Mouse (Mus musculus): ENCODE measurements around the gene Slc1a2. TPM values are rescaled to one million over a fixed set of nuclear protein-coding genes. Genes with fewer than 3 reads are reported as not detected.

Gene Slc1a2
- total RNA-seq, 2 experiments from 2014 or later = 1,823 to 2,031 TPM

DNA sequence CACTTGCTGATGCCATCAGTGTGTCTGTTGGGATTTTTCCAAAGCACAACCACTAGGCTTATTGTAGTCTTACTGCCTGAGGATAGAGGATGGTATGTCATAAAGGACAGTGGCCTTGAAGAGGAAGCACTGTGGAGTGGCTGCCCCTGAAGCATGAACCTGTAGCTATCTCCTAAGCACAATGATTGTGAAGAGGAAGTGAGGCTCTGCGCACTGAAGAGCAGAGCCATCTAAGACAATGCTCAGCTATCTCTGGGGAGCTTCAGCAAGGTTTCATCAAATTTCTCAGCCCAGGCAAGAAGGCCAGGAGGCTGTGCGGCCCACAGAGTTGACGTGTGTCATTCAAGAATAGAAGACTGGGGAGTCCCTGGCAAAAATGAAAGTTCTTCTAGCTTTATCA, 136.6 kb downstream of the Slc1a2 start:
- intact Hi-C loops (cut with DNase I) = no loop called here
- no peak for DNase-seq (ENCODE audit: low spot score in 2 of 2)

DNA sequence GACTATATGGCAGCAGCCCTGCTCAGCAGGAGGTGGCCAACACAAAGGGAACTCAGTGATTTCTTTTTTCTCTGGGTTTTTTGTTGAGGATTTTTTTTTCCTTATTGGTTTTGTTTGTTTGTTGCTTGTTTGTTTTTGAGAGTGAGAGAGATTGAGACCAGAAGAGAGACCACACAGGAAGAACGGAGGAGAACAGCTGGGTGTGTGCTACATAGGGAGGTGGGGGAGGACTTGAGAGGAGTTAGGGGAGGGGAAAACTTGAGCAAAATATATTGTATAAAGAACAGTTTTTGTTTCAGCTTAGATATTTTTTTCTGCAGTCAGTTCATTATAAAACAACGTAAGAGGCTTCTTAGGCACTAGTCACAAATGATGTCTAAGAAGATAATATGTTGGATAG, 139.7 kb downstream of the Slc1a2 start:
- intact Hi-C loops (cut with DNase I) = no loop called here
- DNase-seq (ENCODE audit: low spot score in 2 of 2) = no peak

DNA sequence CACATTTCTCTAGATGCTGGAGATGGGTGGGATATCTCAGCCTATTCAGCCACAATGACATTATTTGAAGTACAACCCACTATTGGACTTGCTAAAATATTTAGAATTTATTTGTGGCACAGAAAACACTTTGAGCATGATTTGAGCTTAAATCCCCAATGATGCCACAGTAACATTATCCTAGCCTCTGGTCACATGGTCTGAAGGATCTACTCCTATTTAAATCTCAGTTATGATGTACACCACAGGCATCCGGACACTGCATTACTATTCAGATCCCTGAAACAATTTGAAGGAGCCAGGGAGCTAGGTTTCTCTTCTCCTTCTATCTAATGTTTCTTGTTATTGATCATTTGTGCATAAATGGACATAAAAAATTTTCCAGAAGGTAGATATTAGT, 143.4 kb downstream of the Slc1a2 start:
- intact Hi-C loops (cut with DNase I) = loop anchor here (5.0 to 10.0 kb wide), 2 partner anchors 270 to 543 kb away; partner anchors contain the start of genes Apip and Pdhx
- no peak for DNase-seq (ENCODE audit: low spot score in 2 of 2)

DNA sequence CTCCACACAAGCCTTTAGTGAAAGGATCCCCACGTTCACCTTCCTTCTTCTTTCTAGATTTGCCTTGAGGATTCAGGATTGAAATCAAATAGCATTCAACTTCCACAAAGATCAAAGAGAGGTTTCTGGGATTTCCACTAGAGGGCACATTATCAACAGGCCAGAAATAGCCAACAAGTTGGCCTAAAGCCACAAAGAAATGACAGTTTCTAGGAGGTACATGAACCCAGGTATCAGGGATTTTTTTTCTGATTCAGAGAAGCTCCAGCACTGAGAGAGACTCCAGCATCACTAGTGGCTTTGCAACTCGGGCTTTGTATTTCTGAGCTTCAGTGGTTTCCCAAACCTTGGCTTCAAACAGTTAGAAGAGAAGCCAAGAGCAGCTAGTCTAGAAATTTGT, 145.7 kb downstream of the Slc1a2 start:
- peak; percentile 31 to 51 for DNase-seq (ENCODE audit: low spot score in 2 of 2)
- intact Hi-C loops (cut with DNase I) = loop anchor here (2.0 to 10.0 kb wide), 3 partner anchors 215 to 541 kb away; partner anchors contain the start of genes Apip and Pdhx

DNA sequence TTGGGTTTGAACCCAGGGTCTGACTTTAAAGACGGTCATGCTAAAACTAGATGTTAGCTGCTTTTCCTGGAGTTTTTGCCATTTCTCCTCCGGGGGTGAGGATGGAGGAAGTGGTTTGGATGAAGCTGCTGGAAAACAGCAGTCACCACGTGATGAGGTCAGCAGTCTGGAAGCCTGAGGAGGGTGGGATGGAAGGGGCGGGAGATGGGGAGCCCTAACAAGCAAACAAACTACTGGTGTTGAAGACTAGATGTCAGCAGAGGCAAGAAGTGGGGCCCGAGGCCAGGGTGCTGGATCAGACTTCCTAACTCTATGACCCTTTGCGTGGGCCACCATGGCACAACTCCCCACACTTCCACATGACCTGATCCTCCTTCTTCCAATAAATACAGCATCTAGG, 146.8 kb downstream of the Slc1a2 start:
- DNase-seq (ENCODE audit: low spot score in 2 of 2) = no peak
- intact Hi-C loops (cut with DNase I) = loop anchor here (2.0 to 10.0 kb wide), 2 partner anchors 214 to 540 kb away; no protein-coding TSS in a partner anchor

DNA sequence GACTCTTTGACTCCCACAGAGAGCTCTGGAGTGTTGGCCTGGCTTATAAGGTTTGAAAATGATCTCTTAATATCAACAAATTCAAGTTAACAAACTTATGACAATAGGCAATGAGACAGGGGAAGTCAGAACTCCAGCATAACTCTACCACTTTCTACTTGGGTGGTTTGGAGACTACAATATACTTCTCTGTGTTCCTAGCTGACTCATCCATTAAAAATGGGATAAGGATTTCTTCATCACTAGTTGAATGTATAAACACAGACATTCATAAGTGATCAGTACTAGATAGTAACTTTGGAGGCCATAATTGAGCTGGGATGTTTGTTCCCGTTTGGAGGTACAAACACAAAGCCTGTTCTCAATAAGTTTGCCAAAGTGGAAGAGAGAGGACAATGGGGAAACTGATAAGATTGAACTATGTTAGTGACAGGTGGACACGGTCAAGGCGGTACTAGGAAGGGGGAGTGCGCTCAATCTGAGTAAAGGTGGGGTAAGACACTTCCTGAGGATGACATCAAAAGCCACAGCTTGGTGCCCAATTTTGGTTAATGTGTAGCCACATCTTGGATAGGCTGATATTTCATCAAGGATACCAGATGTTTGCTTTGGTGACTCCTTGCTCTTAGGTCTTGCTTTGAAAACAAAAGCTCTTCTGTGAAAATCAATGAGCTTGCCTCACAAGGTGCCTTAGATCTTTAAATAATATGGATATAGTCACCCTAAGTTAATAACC, 147.5 kb downstream of the Slc1a2 start:
- intact Hi-C loops (cut with DNase I) = loop anchor here (2.0 to 10.0 kb wide), 2 partner anchors 213 to 539 kb away; no protein-coding TSS in a partner anchor
- DNase-seq (ENCODE audit: low spot score in 2 of 2) = no peak

DNA sequence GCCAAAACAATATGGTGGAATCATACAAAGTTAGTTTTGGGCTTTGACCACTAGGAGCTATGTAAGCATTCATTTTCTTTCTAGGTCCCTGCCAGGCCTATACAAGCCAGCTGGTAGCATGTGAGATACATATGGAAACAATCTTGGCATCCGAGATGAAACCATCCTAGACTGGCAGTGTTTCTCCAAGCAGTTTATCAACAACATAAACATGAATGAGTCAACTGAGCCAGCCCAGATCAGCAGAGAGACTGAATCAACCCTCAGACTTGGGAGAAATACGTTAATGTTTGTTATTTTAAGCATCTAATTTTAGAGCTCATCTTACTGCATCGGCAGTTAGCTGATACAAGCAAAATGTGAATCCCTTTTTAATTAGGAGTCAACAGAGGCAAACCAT, 149.2 kb downstream of the Slc1a2 start:
- intact Hi-C loops (cut with DNase I) = loop anchor here (10.0 kb wide), 1 partner anchor 537 kb away; no protein-coding TSS in a partner anchor
- DNase-seq (ENCODE audit: low spot score in 2 of 2) = no peak

DNA sequence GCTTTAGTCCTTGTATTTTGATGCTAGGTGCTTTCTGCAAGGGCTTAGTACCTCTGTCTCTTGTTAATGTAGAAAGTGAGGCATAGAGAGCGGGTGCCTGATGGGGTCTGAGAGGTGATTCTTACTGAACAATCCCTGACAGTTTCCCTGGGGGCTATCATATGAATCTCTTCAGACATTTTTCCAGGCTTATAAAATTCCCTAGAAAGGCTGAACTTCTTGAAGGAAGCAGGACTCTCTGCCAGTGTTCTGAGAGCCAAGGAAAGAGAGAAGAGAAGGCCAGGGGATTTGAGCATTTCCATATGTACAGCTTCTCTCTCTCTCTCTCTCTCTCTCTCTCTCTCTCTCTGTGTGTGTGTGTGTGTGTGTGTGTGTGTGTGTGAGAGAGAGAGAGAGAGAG, 151.0 kb downstream of the Slc1a2 start:
- DNase-seq (ENCODE audit: low spot score in 2 of 2) = no peak
- intact Hi-C loops (cut with DNase I) = loop anchor here (10.0 kb wide), 1 partner anchor 535 kb away; no protein-coding TSS in a partner anchor

DNA sequence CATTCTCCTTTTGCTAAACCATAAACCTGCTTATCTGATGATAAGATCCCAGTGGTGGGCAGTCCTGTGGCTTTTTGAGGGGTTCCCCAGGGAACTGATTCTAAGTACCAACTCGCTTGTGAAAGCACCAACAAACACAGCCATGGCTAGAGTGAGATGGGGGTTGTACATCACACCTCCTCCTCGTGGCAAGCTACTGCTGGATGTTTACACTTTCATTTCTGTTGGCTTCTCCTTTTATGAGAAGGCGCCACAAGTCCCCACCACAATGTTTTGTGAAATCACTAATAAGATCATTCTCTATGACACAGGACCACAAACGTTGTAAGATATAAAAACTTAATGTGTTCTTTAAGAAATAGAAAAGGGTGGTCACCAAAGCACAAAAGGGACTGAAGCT, 154.3 kb downstream of the Slc1a2 start:
- intact Hi-C loops (cut with DNase I) = no loop called here

DNA sequence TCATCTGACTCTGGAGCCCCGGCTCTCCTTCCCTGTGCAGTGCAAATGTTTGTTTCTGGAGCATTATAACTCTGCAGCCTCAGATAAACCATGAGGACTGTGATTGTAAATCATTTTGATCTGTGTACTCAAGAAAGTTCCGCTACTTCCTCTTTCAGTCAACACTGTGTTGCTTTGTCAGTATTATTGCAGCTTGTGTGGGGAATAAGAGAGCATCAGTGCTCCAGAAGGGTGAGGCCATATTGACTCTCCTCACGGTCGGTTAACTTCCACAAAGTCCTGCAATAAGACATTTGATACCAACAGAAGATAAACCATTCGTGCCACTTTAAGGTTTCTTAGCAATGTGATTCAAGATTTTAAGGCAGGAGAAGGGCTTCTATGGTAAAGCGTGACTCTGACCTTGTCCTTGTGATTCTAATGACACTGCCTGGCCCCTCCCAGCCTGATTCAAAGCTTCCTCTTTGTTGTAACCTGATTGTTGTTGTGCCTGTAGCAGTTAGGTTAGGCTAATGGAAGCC, 156.9 kb downstream of the Slc1a2 start:
- no peak for DNase-seq (ENCODE audit: low spot score in 2 of 2)
- intact Hi-C loops (cut with DNase I) = no loop called here

More for the DNA sequence above, 154.3 kb downstream of the Slc1a2 start:
- no peak for DNase-seq (ENCODE audit: low spot score in 2 of 2)

DNA sequence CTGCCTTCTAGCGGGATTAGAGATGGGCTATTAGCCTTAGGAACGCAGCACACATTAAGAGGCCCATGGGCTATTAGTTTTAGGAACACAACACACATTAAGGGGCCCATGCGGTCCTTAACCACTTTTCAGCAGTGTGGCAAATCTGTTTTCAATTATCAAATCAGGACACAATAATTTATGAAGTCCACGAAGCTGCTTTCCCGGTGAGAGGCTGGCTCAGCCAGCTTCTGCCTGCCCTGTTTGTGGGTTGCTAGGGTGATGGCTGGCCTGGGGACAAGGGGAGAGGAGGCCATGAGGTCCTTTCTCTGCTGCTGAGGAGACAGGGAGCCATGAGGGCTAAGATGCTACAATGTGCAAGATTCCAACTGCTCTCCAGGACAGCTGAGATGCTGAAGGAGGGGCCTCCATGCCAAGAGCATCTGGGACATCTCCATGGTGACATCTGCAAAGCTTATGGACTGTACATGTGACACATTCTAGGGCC, 161.8 kb downstream of the Slc1a2 start:
- intact Hi-C loops (cut with DNase I) = no loop called here
- peak; percentile 4 to 7 for DNase-seq (ENCODE audit: low spot score in 2 of 2)

DNA sequence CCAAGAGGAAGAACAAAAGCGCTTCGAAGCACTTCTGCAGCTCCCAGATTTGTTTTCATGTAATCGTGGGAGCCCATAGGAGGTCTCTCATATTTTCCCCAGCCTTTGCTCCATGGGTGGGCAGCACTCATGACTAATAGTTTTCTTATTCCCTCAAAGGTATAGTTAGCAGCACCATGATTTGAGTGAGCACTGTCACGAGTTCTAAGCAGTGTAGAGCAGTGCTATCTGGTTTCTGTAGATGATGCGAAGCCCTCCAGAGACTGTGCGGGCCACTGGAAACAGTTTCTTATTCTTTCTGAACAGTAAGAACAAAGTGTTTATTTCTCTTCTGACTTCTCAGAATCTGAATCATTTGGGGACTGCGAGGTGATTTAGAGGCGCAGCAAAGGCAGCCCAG, 162.3 kb downstream of the Slc1a2 start:
- intact Hi-C loops (cut with DNase I) = no loop called here

DNA sequence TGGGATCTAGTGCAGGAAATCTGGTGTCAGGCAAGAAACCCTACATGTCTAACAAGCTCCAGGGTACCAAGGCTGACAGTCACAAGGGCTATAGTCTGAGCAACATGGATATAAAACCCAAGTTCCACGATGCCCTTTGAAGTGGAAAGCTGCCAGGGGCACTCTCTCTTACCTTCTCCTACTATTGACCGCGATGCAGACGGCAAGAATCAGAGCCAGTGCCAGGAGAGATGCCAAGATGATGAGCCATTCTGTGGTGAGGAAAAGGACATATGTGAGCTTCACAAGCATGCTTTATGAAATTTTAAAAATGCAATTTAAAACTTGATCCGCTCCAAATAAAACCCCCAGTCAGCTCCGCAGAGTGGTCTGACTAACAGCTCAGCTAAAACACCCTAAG, 163.6 kb downstream of the Slc1a2 start:
- intact Hi-C loops (cut with DNase I) = no loop called here
- DNase-seq (ENCODE audit: low spot score in 2 of 2) = peak; percentile 11 to 55

More for the DNA sequence above, 162.3 kb downstream of the Slc1a2 start:
- no peak for DNase-seq (ENCODE audit: low spot score in 2 of 2)

DNA sequence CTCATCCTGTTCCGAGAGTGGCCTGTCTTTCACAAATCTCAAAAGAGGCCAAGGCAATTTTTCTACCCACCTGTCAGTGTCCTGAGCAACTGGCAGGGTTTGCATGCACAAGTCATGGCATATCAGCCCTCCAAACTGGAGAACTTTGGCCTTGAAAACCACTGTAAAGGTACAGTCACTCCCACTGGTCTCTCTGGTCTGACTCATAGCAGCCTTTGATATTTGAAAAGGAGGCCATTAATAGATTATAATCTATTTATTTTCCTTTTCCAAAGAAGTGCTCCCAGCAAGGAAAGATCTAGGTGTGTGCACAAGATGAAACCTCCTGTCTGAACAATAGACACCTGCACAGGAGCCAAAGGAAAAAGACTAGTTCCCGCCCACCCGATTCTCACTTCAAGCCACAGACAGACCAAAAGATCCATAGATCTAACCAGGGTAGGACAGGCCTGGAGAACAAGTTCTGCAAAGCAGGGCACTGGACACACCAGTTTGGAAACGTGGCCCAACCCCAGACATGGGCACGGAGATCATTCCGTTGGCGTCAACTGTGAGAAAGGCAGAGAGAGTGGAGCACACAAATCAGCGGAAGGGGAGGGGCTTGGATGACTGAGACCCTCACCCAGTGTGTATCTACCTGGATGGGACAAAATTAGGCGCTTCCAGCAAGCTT, 167.6 kb downstream of the Slc1a2 start:
- no peak for DNase-seq (ENCODE audit: low spot score in 2 of 2)
- intact Hi-C loops (cut with DNase I) = no loop called here

DNA sequence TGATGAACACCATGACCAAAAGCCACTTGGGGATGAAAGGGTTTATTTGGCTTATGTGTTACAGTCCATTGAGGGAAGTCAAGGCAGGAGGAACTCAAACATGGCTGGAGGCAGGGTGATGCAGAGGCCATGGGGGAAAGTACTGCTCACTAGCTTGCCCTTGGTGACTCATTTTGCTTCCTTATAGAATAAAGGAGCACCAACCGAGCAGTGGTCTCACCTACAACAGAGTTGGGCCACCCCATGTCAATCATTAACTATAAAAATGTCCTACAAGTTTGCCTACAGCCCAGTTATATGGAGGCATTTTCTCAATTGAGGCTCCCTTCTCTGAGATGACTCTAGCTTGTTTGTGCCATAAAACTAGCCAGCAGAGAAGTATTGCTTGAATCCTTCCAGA, 169.4 kb downstream of the Slc1a2 start:
- intact Hi-C loops (cut with DNase I) = no loop called here
- no peak for DNase-seq (ENCODE audit: low spot score in 2 of 2)

DNA sequence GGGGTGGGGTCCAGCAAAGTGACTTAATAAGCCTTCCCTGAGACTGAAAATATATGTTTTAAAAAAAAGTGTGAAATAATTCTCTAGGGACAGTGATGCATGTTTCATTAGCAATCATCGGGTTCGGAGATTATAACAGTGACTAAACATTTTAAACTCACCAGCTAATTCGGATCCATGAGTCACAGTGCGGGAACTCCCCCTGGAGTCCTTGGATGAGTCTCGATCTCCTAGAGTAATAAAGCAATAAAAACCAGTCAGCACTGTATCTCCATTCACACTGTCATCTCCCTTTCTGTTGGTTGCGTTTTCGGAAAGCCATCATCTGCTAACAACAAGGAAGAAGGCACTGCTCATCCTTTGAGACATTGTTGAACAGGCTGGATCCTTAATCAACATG, 169.9 kb downstream of the Slc1a2 start:
- intact Hi-C loops (cut with DNase I) = no loop called here

DNA sequence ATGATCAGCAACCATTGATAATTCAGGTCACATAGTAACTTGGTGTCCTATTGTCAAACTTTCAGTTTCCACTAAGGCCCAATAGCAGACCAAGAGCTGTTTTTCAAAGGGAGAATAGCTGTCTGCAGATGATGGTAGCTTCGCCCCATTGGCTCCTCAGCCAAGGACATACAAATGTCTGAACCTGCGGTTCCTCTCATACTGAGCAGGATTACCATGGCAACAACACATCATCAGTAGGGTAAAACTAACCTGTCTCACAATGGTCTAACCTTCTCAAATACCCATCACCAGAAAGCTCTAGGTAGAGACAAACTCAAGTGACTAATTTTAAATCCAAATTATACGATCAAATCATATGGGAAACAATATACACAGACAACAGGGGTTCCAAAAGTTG, 170.7 kb downstream of the Slc1a2 start:
- DNase-seq (ENCODE audit: low spot score in 2 of 2) = peak; percentile 73 to 85
- intact Hi-C loops (cut with DNase I) = no loop called here

More for the DNA sequence above, 169.9 kb downstream of the Slc1a2 start:
- DNase-seq (ENCODE audit: low spot score in 2 of 2) = no peak

DNA sequence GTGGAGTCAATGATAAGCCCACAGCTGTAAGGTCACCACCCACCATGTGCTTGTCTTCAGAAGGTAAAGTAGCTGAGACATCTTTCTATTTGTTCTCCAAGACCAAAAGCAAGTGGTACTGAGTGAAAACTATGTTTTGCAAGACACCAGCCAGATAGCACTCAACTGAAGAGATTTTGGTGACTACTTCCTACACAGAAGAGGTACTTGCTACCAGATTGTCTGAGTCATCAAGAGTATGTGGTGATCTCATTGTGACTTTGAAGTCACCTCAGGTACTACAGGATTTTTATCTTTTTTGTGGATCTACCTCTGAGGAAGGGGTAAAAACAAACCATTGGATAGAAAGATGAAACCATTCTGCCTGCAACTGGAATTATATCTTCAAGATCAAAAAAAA, 173.1 kb downstream of the Slc1a2 start:
- DNase-seq (ENCODE audit: low spot score in 2 of 2) = peak in 1 of 2 experiments; percentile 11
- intact Hi-C loops (cut with DNase I) = no loop called here

DNA sequence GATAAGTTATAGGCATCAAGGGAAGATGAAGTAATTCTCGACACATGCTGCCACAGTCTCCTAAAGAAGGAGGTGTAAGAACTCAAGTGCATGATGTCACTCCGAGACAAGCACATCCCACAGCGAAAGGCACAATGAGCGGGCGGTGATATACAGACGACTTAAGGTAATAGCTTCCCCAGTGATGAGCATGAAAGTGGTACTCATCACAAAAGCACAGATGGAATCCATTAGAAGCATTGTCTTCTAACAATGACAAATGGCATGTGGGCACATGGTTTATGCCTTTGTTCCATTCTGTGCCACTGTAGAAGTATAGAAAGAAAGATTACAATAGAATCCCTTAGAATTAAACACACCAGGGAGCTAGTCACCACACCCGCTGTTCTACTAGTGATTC, 179.7 kb downstream of the Slc1a2 start:
- DNase-seq (ENCODE audit: low spot score in 2 of 2) = peak in 1 of 2 experiments; percentile 38
- intact Hi-C loops (cut with DNase I) = no loop called here

Data from left cerebral cortex, postnatal 25 days (tissue).